Mouse (Mus musculus) CH12.LX (cell line): Measurements from ENCODE around the gene Ptgis. TPM values are rescaled to one million over a fixed set of nuclear protein-coding genes. Genes with fewer than 3 reads are reported as not detected.

Experiments
- DNase-seq: peaks from one replicate; pipeline ENCODE4 v3.0.0-alpha.2; 2013; ENCODE audit errors: extremely low read depth
- H3K27ac ChIP-seq: 2 replicates; pipeline ENCODE4 v1.5.1; 2012; ENCODE audit warnings: low read depth, mild to moderate bottlenecking, control low read depth, moderate library complexity; ENCODE audit not compliant: insufficient read depth
- H3K27me3 ChIP-seq: replicated peaks from 2 replicates; pipeline ENCODE3; 2012; ENCODE audit warnings: inconsistent platforms
- H3K36me3 ChIP-seq, 2 experiments: replicated peaks in 1 of 2; 2 replicates each; pipeline versions ENCODE3 to v1.6.1; 2012; ENCODE audit warnings: inconsistent platforms in 1 of 2, low read length in 1 of 2, mild to moderate bottlenecking in 1 of 2, mixed read lengths in 1 of 2, moderate library complexity in 1 of 2; ENCODE audit not compliant: control insufficient read depth in 1 of 2, insufficient read depth in 1 of 2
- H3K4me1 ChIP-seq, 2 experiments: 2 replicates each; pipeline ENCODE4 v1.6.1; 2012; ENCODE audit warnings: inconsistent platforms in 1 of 2, moderate library complexity in 1 of 2; ENCODE audit not compliant: insufficient read depth in 2 of 2, control insufficient read depth in 1 of 2
- H3K4me2 ChIP-seq: 2 replicates; pipeline ENCODE4 v1.6.1; 2012; ENCODE audit warnings: low read depth, mild to moderate bottlenecking, control low read depth; ENCODE audit not compliant: poor library complexity, insufficient read depth, severe bottlenecking
- H3K4me3 ChIP-seq, 3 experiments: fragments of 150-350 bp in 1 of 3; sonication (generic) in 1 of 3; replicated peaks in 1 of 3; 2 replicates each; pipeline versions ENCODE3 to v1.5.1; 2011 to 2012; ENCODE audit warnings: low read depth in 2 of 3, low read length in 2 of 3, mild to moderate bottlenecking in 2 of 3, moderate library complexity in 2 of 3, control low read depth in 1 of 3, improper control_type of control experiment in 1 of 3, inconsistent platforms in 1 of 3, mixed read lengths in 1 of 3; ENCODE audit not compliant: poor library complexity in 1 of 3
- H3K79me2 ChIP-seq: replicated peaks from 2 replicates; pipeline ENCODE4 v1.6.1; 2012; ENCODE audit warnings: mild to moderate bottlenecking, moderate library complexity; ENCODE audit not compliant: control insufficient read depth, poor library complexity, insufficient read depth, severe bottlenecking; ENCODE audit errors: extremely low read depth
- H3K9ac ChIP-seq: 2 replicates; pipeline ENCODE4 v1.6.1; 2012; ENCODE audit warnings: low read depth, mild to moderate bottlenecking, control low read depth, moderate library complexity; ENCODE audit not compliant: insufficient read depth
- H3K9me3 ChIP-seq: replicated peaks from 2 replicates; pipeline ENCODE3; 2012; ENCODE audit warnings: low read length, inconsistent platforms, mixed read lengths
- E2F4 ChIP-seq: IDR thresholded peaks from 2 replicates; pipeline ENCODE4 v1.6.1; 2011; ENCODE audit warnings: low read depth, low read length, improper control_type of control experiment; ENCODE audit not compliant: insufficient replicate concordance
- ELF1 ChIP-seq: IDR thresholded peaks from 2 replicates; pipeline ENCODE4 v1.6.1; 2014; ENCODE audit warnings: low read depth, mild to moderate bottlenecking, inconsistent platforms, low read length, improper control_type of control experiment
- EP300 ChIP-seq: IDR thresholded peaks from 2 replicates; pipeline ENCODE4 v1.6.1; 2011; ENCODE audit warnings: low read length, improper control_type of control experiment
- ETS1 ChIP-seq: conservative IDR thresholded peaks from 2 replicates; pipeline ENCODE4 v1.6.1; 2012; ENCODE audit warnings: low read depth, mild to moderate bottlenecking, inconsistent platforms, low read length, improper control_type of control experiment, moderate library complexity
- GABPA ChIP-seq: IDR thresholded peaks from 2 replicates; pipeline ENCODE4 v1.6.1; 2012; ENCODE audit warnings: low read depth, low read length, improper control_type of control experiment, inconsistent platforms; ENCODE audit not compliant: insufficient replicate concordance
- JUND ChIP-seq: conservative IDR thresholded peaks from 2 replicates; pipeline ENCODE4 v1.6.1; 2011; ENCODE audit warnings: low read depth, low read length, improper control_type of control experiment
- KAT2A ChIP-seq: IDR thresholded peaks from 2 replicates; pipeline ENCODE4 v1.6.1; 2012; ENCODE audit warnings: low read length, improper control_type of control experiment, inconsistent platforms; ENCODE audit not compliant: insufficient replicate concordance
- MAFK ChIP-seq: IDR thresholded peaks from 2 replicates; pipeline ENCODE4 v1.6.1; 2011; ENCODE audit warnings: low read length, improper control_type of control experiment; ENCODE audit not compliant: insufficient replicate concordance
- MAX ChIP-seq: IDR thresholded peaks from 2 replicates; pipeline ENCODE4 v1.6.1; 2011; ENCODE audit warnings: low read length, improper control_type of control experiment
- NELFE ChIP-seq: IDR thresholded peaks from 2 replicates; pipeline ENCODE4 v1.6.1; 2011; ENCODE audit warnings: low read depth, low read length, improper control_type of control experiment
- NRF1 ChIP-seq: IDR thresholded peaks from 2 replicates; pipeline ENCODE4 v1.6.1; 2014; ENCODE audit warnings: low read depth, mild to moderate bottlenecking, inconsistent platforms, low read length, improper control_type of control experiment, moderate library complexity
- PAX5 ChIP-seq: IDR thresholded peaks from 2 replicates; pipeline ENCODE4 v1.6.1; 2012; ENCODE audit warnings: low read length, inconsistent platforms, mixed read lengths
- POLR2AphosphoS2 ChIP-seq: IDR thresholded peaks from 2 replicates; pipeline ENCODE4 v1.6.1; 2011; ENCODE audit warnings: low read depth, low read length, improper control_type of control experiment
- SIN3A ChIP-seq: IDR thresholded peaks from 2 replicates; pipeline ENCODE4 v1.6.1; 2012; ENCODE audit warnings: low read length, improper control_type of control experiment, inconsistent platforms
- UBTF ChIP-seq: IDR thresholded peaks from 2 replicates; pipeline ENCODE4 v1.6.1; 2012; ENCODE audit warnings: low read depth, mild to moderate bottlenecking, inconsistent platforms, low read length, improper control_type of control experiment, moderate library complexity
- USF1 ChIP-seq: IDR thresholded peaks from 2 replicates; pipeline ENCODE4 v1.6.1; 2014; ENCODE audit warnings: low read depth, mild to moderate bottlenecking, inconsistent platforms, low read length, improper control_type of control experiment
- USF2 ChIP-seq: conservative IDR thresholded peaks from 2 replicates; pipeline ENCODE4 v1.6.1; 2011; ENCODE audit warnings: low read depth, low read length, improper control_type of control experiment
- ZC3H11A ChIP-seq: IDR thresholded peaks from 2 replicates; pipeline ENCODE4 v1.6.1; 2012; ENCODE audit warnings: low read depth, mild to moderate bottlenecking, inconsistent platforms, low read length, improper control_type of control experiment
- ZKSCAN1 ChIP-seq: IDR thresholded peaks from 2 replicates; pipeline ENCODE4 v1.6.1; 2012; ENCODE audit warnings: low read depth, inconsistent platforms, low read length, improper control_type of control experiment, borderline replicate concordance
- ZMIZ1 ChIP-seq: IDR thresholded peaks from 2 replicates; pipeline ENCODE4 v1.6.1; 2012; ENCODE audit warnings: low read depth, mild to moderate bottlenecking, inconsistent platforms, low read length, improper control_type of control experiment
- dilution Hi-C: fragments of 300-500 bp; cut with MboI; formaldehyde crosslinking; loops from 2 replicates; pipeline ENCODE4 v1.14.3; 2020; ENCODE audit warnings: low sequenced_read_pairs; ENCODE audit not compliant: extremely low pct_unique_long_range_greater_than_20kb, extremely low pct_ligation_motif_present
- in situ Hi-C: fragments of 300-500 bp; cut with MboI; formaldehyde crosslinking; loops from 3 replicates; pipeline ENCODE4 v1.14.3; 2019; ENCODE audit warnings: low sequenced_read_pairs, low pct_ligation_motif_present, low pct_unique_long_range_greater_than_20kb, mixed read lengths
- polyA plus RNA-seq: library from polyadenylated mRNA; unstranded; fragments of >175 nt; gene quantifications from 2 replicates; pipeline ENCODE4 v1.2.1, GENCODE M21; 2012; ENCODE audit warnings: low read depth; ENCODE audit not compliant: insufficient read length
- total RNA-seq, 2 experiments: library from RNA; depleted of rRNA; stranded (reverse); fragments of 300-350 nt in 1 of 2; fragments of >200 nt in 1 of 2; gene quantifications; 2 replicates each; pipeline ENCODE4 v1.2.3; 2012 to 2014

The Ptgis gene
- total and polyA plus RNA-seq, 3 experiments = 7.0 to 15.9 (median 13.4) TPM

DNA sequence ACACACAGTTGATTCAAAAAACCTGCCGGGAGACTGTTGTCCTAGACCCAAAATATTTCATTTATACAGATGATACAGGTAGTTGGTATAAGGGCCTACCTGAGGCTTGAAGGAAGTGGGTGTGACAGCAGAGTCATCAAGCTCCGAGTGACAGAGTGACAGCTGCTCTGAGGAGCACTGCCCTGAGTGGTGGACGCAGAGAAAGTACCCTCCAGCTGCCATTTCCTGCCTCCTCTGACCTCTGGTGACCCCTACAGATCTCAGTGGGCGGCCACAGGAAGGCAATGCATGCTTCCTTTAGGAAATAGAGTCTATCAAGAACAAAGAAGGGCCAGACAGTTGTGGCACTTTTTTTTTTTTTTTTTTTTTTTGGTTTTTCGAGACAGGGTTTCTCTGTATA is 25.4 kb upstream of the Ptgis start:
- dilution Hi-C loops = no loop called here
- no peaks in the 10 kb centered on the region for H3K27me3 ChIP-seq
- no peak overlapping the region for H3K4me2 ChIP-seq
- in situ Hi-C loops = no loop called here
- H3K4me3 ChIP-seq = no peak overlapping the region
- H3K36me3 ChIP-seq = no peaks in the 10 kb centered on the region
- peaks cover 5% of the 10 kb centered on the region for H3K9me3 ChIP-seq
- peaks cover 7 to 20% of the 10 kb centered on the region in 2 experiments for H3K4me1 ChIP-seq
- DNase-seq = no peak
- H3K79me2 ChIP-seq = no peaks in the 10 kb centered on the region
- TF ChIP-seq ZKSCAN1 (no peak), KAT2A (no peak), EP300 (no peak), ZMIZ1 (no peak), ELF1 (no peak), ZC3H11A (no peak), UBTF (no peak), E2F4 (no peak), MAX (no peak), SIN3A (no peak)
- TF ChIP-seq, all 38 proteins: peak for 0
- Histone ChIP-seq H3K9ac (no peak overlapping the region), H3K27ac (no peak overlapping the region)

DNA sequence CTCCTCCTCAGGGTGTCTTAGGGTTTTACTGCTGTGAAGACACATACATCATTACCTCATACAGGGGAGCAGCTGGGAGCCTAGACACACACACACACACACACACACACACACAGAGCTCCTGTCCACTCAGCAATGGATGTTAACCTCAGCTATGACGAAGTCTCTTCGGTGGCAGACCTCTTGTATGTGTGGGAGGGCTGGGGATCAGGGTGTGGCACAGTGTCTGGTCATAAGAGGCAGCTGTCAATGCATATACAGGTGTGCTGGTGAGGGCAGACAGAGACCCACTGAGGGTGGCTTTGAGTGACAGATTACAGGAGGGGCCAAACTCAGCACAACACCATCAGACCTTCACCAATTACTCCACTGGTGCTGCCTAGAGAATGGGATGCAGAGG is 24.6 kb upstream of the Ptgis start:
- Histone ChIP-seq H3K79me2 (no peaks in the 10 kb centered on the region), H3K4me2 (no peak overlapping the region), H3K9me3 (peaks cover 5% of the 10 kb centered on the region), H3K9ac (no peak overlapping the region), H3K4me3 (no peak overlapping the region), H3K36me3 (no peaks in the 10 kb centered on the region), H3K27me3 (no peaks in the 10 kb centered on the region), H3K4me1 (peaks cover 7 to 14% of the 10 kb centered on the region in 2 experiments), H3K27ac (no peak overlapping the region)
- no peak for DNase-seq
- TF ChIP-seq USF1 (no peak), NELFE (no peak), JUND (no peak), USF2 (no peak), ETS1 (no peak), PAX5 (no peak), POLR2AphosphoS2 (no peak), GABPA (no peak), EP300 (no peak), MAFK (no peak), NRF1 (no peak)
- dilution Hi-C loops = no loop called here
- in situ Hi-C loops = no loop called here
